Mouse (Mus musculus) ZHBTc4 (cell line): ENCODE results near the gene Eif1.
A peak's percentile ranks its signal among the peaks of the same experiment; 100 is the strongest.
"Not testable (repeated sequence)": the region's sequence is repeated elsewhere in the genome, so short reads cannot be mapped to it uniquely, and the experiment has no call there.

ENCODE experiments used
- DNase-seq: peaks from one replicate; pipeline ENCODE4 v3.0.0-alpha.2; 2011; ENCODE audit warnings: low read depth, low spot score

Eif1 gene

GRCm38 (mm10) chr11:100312096-100312679 is 7.5 kb upstream of the Eif1 start:
- DNase-seq, result no peak

GRCm38 (mm10) chr11:100313424-100313823 is 6.3 kb upstream of the Eif1 start:
- DNase-seq, result no peak

- no peak for DNase-seq
Measured at GRCm38 (mm10) chr11:100315439-100315838, 4.2 kb upstream of the Eif1 start.

GRCm38 (mm10) chr11:100317826-100318380 is 1.8 kb upstream of the Eif1 start:
- no peak for DNase-seq

GRCm38 (mm10) chr11:100318529-100319451 is 895 bp upstream of the Eif1 start:
- DNase-seq, result peak; percentile 74

GRCm38 (mm10) chr11:100320172-100320630 is 516 bp downstream of the Eif1 start:
- DNase-seq, result peak; percentile 100

GRCm38 (mm10) chr11:100320701-100321410 is 1.2 kb downstream of the Eif1 start:
- peak; percentile 36 for DNase-seq

- peak; percentile 49 for DNase-seq
Measured at GRCm38 (mm10) chr11:100321479-100322305, 2.0 kb downstream of the Eif1 start.

GRCm38 (mm10) chr11:100322591-100323258 is 3.0 kb downstream of the Eif1 start:
- peak; percentile 57 for DNase-seq

- DNase-seq, result peak; percentile 95
Measured at GRCm38 (mm10) chr11:100323578-100323977, 3.9 kb downstream of the Eif1 start.

- no peak for DNase-seq
Measured at GRCm38 (mm10) chr11:100325062-100325629, 5.5 kb downstream of the Eif1 start.

- no peak for DNase-seq
Measured at GRCm38 (mm10) chr11:100327316-100327715, 7.6 kb downstream of the Eif1 start.

GRCm38 (mm10) chr11:100327761-100328160 is 8.1 kb downstream of the Eif1 start:
- DNase-seq, result no peak

- no peak for DNase-seq
Measured at GRCm38 (mm10) chr11:100330235-100330634, 10.6 kb downstream of the Eif1 start.

GRCm38 (mm10) chr11:100330816-100331375 is 11.2 kb downstream of the Eif1 start:
- DNase-seq, result not testable (repeated sequence)

GRCm38 (mm10) chr11:100332766-100333515 is 13.3 kb downstream of the Eif1 start:
- DNase-seq, result no peak

GRCm38 (mm10) chr11:100333944-100334457 is 14.3 kb downstream of the Eif1 start, which contains the start of gene Gast:
Gast (plus strand) TSS chr11:100334407.
- DNase-seq, result peak; percentile 59

GRCm38 (mm10) chr11:100335731-100336130 is 16.0 kb downstream of the Eif1 start:
- DNase-seq, result no peak

- DNase-seq, result no peak
Measured at GRCm38 (mm10) chr11:100344269-100344668, 24.6 kb downstream of the Eif1 start.
